Mouse (Mus musculus) adrenal gland, postnatal 14 days (tissue): Measurements from ENCODE around the gene Diexf. TPM values are rescaled to one million over a fixed set of nuclear protein-coding genes. Genes with fewer than 3 reads are reported as not detected.

Experiments
- DNase-seq: peaks from one replicate; pipeline ENCODE4 v3.0.0; 2021; ENCODE audit warnings: mixed read lengths
- total RNA-seq: library from RNA; stranded (reverse); gene quantifications from 2 replicates; pipeline ENCODE4 v1.2.3, GENCODE M21; 2021

Diexf gene
- total RNA-seq, 1 experiment from 2014 or later = 18.9 TPM

DNA sequence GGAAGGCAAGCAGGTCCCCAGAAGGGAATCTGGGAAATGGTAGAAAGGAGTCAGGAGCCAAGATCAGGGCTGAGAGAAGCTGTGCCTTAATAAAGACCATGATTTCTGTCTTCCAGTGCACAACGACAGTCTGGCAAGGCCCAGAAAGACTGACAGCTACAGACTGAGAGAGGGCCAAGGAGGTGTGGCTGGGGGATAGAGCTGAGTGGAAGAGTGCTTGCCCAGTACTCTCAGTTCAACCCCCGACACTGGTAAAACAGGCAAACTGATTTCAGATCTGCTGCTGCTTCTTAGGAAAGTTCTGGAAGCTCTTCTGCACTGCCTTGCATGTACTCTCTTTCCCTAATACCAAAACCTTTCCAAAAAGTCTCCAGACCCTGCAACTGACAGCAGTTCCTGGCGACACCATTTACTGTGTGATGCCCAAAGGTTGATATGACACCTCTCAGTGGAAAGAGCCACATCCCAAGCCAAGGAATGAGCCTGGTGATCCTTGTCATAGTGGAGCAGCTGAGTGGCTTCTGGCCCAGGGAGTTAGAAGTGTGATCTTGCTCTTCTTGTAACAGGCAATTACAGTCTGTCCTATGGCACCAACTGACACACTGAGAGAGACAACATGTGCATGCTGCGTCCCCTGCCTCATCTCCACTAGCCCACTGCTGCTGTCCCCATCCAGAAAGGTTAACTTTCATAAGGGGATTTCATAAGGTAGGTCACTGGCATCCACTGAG lies 43.8 kb downstream of the Diexf start:
- DNase-seq = no peak

- DNase-seq = no peak
Observed at GRCm38 (mm10) chr1:193085541-193086020, 44.5 kb downstream of the Diexf start.

DNA sequence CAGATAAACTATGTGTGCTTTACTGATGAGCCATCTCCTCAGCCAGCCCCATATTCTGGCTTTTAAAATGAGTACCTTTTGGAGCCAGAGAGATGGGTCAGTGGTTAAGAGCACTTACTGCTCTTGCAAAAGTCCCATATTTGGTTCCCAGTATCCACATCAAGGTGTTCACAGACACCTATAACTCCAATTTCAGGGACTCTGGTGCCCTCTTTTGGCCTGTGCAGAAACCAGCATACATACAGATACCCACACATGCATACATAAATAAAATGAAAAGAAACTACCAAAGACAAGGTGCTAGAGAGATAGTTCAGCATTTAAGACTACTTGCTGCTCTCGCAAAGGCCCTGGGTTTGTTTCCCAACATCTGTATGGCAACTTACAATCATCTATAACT lies 46.1 kb downstream of the Diexf start:
- no peak for DNase-seq

GRCm38 (mm10) chr1:193083051-193083450 lies 47.0 kb downstream of the Diexf start:
- DNase-seq = no peak

DNA sequence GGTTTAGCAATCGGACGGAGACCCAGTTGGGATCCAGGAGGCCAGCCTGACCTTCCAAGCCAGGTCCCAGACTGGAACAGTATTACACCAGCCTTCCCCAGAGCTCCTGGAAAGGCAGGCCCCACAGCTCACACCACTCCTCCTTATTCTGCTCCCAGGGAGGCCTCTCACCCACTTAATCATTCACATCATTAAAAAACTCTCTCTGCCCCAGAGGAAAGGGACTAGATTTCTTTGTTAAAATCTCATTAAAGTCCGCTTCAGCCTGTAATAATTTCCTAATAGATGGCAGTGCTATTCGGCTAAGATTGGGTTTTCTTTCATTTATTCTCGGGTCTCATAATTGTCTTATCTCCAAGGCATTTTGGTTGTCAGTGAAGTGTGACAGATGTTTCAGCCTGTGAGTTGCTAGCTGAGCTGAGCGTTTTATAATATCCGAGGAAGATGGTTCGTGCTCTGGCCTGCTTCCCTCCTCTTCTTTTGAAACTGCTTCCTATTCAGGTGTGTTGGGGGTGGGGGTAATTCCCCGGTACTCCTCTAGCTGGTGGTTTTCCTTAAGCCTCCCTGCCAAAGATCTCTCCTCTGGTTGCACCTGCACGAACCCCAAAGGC lies 47.7 kb downstream of the Diexf start:
- peak; percentile 62 for DNase-seq

- no peak for DNase-seq
Observed at GRCm38 (mm10) chr1:193062618-193063017, 67.5 kb downstream of the Diexf start.

- DNase-seq = no peak
Observed at GRCm38 (mm10) chr1:193060167-193060566, 69.9 kb downstream of the Diexf start.

GRCm38 (mm10) chr1:193059596-193059995 lies 70.5 kb downstream of the Diexf start:
- DNase-seq = no peak

GRCm38 (mm10) chr1:193054401-193054800 lies 75.7 kb downstream of the Diexf start:
- DNase-seq = peak; percentile 62

- no peak for DNase-seq
Observed at GRCm38 (mm10) chr1:193053065-193053464, 77.0 kb downstream of the Diexf start.

DNA sequence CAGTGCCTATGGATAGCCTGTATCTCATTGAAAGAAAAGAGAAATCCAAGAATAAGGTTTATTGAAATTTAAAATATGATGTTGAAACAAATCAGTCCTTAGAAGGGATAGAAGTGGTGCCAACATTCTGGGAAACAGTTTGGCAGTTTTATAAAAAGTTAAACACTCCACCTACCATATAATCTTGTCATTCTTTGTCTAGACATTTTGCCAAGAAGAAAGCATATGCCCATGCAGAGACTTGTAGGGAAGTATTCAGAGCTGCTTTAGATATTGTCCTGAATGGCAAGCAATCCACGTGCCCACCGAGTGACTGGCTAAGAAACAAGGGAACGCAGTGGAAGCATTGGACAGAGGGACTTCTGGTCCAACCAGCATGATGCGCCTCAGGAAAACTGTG lies 82.5 kb downstream of the Diexf start:
- no peak for DNase-seq

GRCm38 (mm10) chr1:193042760-193043295 lies 87.2 kb downstream of the Diexf start:
- DNase-seq = no peak

Other genes with a start within 250 kb of the Diexf start
- 6.6 and 6.8 TPM in 2 replicates for gene Syt14, start 94.5 kb downstream of the Diexf start, total RNA-seq
- gene Irf6, start 22.8 kb upstream of the Diexf start, total RNA-seq = 1.1 and 2.9 TPM in 2 replicates
- 2.8 and 5.4 TPM in 2 replicates for gene A130010J15Rik, start 37.8 kb upstream of the Diexf start, total RNA-seq
- 5.0 and 22.9 TPM in 2 replicates for gene Traf3ip3, start 71.4 kb upstream of the Diexf start, total RNA-seq
- gene Lamb3, start 77.4 kb upstream of the Diexf start, total RNA-seq = 1.0 and 2.3 TPM in 2 replicates
- 26.4 and 82.7 TPM in 2 replicates for gene Hsd11b1, start 133.8 kb upstream of the Diexf start, total RNA-seq
- gene G0s2, start 142.9 kb upstream of the Diexf start, total RNA-seq = 163 and 182 TPM in 2 replicates
- gene Camk1g, start 240.0 kb upstream of the Diexf start, total RNA-seq = 0.56 and 0.60 TPM in 2 replicates